Mouse (Mus musculus) Patski (cell line): Measurements from ENCODE around the gene Sh3bgr. TPM values are rescaled to one million over a fixed set of nuclear protein-coding genes. Genes with fewer than 3 reads are reported as not detected.

Experiments used
- ATAC-seq: fragments of 100-300 bp; one replicate; pipeline ENCODE4 v1.8.0; 2021
- CTCF ChIA-PET: fragments of 350-600 bp; sonication (Branson Sonifier 250); formaldehyde crosslinking; loops from one replicate; lab custom pipeline; 2022; ENCODE audit warnings: inconsistent platforms; lab: Charles Lee
- POLR2A ChIA-PET: fragments of 350-600 bp; sonication (Branson Sonifier 250); formaldehyde crosslinking; loops from one replicate; lab custom pipeline; 2022; ENCODE audit warnings: antibody characterized with exemption, inconsistent platforms; lab: Charles Lee
- DNase-seq: peaks from one replicate; pipeline ENCODE4 v3.0.0-alpha.2; 2011; ENCODE audit warnings: low read depth, low spot score
- H3K27me3 ChIP-seq: fragments of 371-371 bp; one replicate; pipeline ENCODE4 v1.5.1; 2021
- CTCF ChIP-seq: fragments of 100-300 bp; IDR thresholded peaks from one replicate; pipeline ENCODE4 v1.5.1; 2021
- in situ Hi-C: fragments of 300-500 bp; cut with MboI; formaldehyde crosslinking; loops from 3 replicates; pipeline ENCODE4 v1.11.1; 2018; ENCODE audit warnings: low pct_unique_long_range_greater_than_20kb, mixed read lengths
- polyA plus RNA-seq: library from polyadenylated mRNA; unstranded; gene quantifications from one replicate; pipeline ENCODE4 v1.2.3, GENCODE M21; 2021

Sh3bgr gene
- polyA plus RNA-seq, 1 experiment from 2014 or later, result 0.41 TPM

DNA sequence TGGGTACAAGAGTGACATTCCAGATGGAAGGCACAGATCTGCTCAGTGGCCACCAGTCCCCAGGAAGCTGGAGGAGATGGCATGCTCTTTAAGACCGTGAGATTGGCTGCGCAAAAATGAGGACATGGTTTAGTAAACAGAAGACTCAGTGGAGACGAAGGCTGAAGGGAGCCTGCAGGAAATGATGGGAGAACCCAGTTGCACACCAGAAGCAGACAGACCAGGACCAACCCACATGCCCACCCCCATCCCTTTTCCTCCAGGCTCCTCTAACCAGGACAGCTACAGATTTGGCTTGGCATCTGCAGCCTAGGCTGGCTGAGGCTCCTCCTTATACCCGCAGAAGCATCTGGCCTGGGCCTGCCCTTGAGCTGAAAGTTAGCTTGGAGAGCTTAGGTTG lies 38.9 kb upstream of the Sh3bgr start:
- POLR2A ChIA-PET, result no interaction called here
- H3K27me3 ChIP-seq, result no peaks in the 10 kb centered on the region
- ATAC-seq (no peak), DNase-seq (no peak)
- no peak for TF ChIP-seq CTCF
- in situ Hi-C loops, result no loop called here
- CTCF ChIA-PET, result interaction anchor here (1.2 to 1.8 kb wide), 2 partner anchors 10 to 30 kb away, joined by 4 to 5 read pairs; partner anchors contain the start of gene Lca5l

DNA sequence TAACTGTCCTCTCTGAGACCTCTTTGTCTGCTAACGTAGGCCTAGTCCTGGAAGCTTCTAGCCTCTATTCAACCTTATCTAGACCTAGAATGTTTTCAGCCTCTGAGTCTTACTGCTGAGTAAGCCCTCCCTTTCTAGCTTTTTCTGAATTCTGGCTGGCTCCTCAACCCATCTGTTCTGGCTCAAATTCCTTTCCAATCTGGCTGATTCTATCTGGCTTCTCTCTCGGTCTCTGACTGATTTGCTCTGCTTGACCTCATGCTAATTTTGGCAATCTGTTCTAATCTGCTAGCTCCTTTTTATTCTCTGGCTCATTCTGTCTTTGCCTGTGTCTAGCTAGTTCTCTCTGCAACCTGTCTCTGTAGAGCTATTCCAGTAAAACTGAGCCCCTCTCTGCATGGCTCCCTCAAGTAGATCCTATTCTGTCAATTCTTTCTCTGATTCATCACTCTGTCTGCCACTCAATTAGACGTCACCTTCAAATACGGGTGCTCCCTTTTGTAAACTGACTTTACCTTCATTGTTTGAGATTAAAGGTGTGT lies 34.5 kb upstream of the Sh3bgr start:
- no peak for TF ChIP-seq CTCF
- DNase-seq (no peak), ATAC-seq (no peak)
- CTCF ChIA-PET, result interaction anchor here (1.2 kb wide), 1 partner anchor 10 kb away, joined by 3 read pairs; no protein-coding TSS in a partner anchor
- POLR2A ChIA-PET, result no interaction called here
- in situ Hi-C loops, result no loop called here
- H3K27me3 ChIP-seq, result no peaks in the 10 kb centered on the region

DNA sequence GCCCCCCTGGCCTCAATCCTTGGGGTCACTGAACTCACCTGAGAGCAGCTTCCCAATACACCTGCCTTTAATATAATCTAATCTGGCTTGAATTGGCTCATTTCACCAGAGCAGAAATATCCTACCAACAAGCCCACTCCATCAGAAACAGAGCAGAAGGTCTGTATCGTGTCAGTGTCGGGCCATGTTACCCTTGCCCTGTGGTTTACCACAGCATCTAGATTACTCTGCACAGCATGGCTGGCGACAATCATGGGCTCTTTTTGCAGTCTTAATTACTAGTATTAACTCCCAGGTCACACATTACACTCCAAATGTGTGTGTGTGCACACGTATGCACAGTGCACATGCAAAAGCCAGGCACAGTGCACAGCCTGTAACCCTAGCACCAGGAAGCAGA lies 31.4 kb upstream of the Sh3bgr start:
- in situ Hi-C loops, result no loop called here
- no peak for TF ChIP-seq CTCF
- no peak for DNase-seq
- H3K27me3 ChIP-seq, result no peaks in the 10 kb centered on the region
- ATAC-seq, result no peak
- ChIA-PET POLR2A (no interaction called here), CTCF (no interaction called here)

DNA sequence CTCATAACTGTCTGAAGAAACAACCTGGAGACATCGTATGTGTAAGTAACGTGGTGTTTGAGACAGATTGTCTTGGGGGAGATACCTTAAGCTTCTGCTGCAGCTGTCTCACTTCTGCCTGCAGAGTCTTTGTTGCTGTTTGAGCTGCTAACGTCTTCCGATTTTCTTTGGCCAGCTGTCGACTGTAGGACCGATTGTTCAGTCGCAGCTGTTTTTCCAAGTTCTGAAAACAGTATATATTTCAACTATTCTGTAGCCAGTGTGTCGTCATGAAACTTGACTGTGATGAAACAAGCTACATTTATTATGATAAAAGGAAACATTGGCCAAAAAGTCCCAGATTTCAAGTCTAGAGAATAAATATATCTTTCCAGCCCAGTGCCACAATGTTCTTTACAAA lies 26.6 kb upstream of the Sh3bgr start:
- no peaks in the 10 kb centered on the region for H3K27me3 ChIP-seq
- CTCF ChIA-PET, result no interaction called here
- DNase-seq (no peak), ATAC-seq (no peak)
- in situ Hi-C loops, result no loop called here
- TF ChIP-seq CTCF, result no peak
- POLR2A ChIA-PET, result no interaction called here

DNA sequence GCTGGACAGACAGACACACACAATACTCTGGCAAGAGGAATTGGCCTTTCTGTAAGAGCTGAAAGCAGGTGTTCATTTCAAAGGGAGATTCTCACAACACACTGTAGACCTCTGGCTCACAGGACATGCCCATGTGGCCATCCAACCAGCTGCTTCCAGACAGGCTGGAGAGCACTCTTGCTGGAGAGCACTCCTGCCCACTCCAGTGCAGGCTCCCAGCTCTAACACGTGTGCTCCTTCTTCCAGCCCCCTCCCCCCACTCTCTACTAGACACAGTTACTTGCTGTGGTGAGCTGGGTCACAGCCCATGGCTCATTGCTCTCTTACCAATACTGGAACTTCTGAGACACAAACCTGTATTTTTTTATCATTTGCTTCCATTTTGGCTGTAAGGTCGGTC lies 24.9 kb upstream of the Sh3bgr start:
- POLR2A ChIA-PET, result no interaction called here
- no peaks in the 10 kb centered on the region for H3K27me3 ChIP-seq
- CTCF ChIA-PET, result interaction anchor here (1.5 kb wide), 1 partner anchor 10 kb away, joined by 3 read pairs; no protein-coding TSS in a partner anchor
- in situ Hi-C loops, result no loop called here
- ATAC-seq (no peak), DNase-seq (no peak)
- TF ChIP-seq CTCF, result no peak

DNA sequence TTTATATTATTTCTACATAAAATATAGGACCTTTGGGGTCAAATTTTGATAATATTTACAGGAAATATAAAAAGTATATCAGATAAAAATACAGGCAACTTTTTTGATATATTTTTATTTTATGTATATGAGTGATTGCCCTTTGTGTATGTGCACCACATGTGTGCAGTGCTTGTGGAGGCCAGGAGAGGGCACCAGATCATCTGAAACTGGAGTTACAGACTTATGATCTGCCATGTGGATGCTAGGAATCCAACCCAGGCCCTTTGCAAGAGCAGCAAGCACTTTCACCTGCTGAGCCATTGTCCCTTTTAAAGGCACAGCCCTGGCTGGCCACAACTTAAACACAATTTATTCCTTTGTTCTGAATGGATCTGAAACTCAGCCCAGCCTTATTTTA lies 21.1 kb upstream of the Sh3bgr start:
- CTCF ChIA-PET, result no interaction called here
- DNase-seq (no peak), ATAC-seq (no peak)
- TF ChIP-seq CTCF, result no peak
- POLR2A ChIA-PET, result no interaction called here
- no peaks in the 10 kb centered on the region for H3K27me3 ChIP-seq
- in situ Hi-C loops, result no loop called here

DNA sequence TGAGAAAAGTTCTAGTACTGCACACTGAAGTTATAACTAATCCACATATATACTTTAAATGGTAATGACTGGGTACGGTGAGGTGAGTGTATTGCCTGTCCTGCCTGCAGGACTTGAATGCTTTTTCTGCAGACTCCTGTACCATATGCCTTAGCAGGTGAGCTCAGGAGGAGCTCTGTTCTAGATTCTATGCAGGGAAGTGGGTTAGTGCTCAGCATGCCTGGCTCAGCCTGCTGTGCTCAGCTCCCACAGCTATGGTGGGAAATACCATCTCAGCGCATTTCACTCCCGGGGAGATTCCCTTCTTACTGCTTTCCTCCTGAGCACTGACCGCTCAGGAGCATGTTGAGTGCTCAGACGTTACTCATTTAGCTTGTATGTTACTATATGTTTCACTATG lies 12.6 kb upstream of the Sh3bgr start:
- TF ChIP-seq CTCF, result no peak
- ATAC-seq (no peak), DNase-seq (no peak)
- ChIA-PET POLR2A (no interaction called here), CTCF (interaction anchor here (1.1 kb wide), 1 partner anchor 86 kb away, joined by 3 read pairs; no protein-coding TSS in a partner anchor)
- in situ Hi-C loops, result no loop called here
- no peaks in the 10 kb centered on the region for H3K27me3 ChIP-seq

DNA sequence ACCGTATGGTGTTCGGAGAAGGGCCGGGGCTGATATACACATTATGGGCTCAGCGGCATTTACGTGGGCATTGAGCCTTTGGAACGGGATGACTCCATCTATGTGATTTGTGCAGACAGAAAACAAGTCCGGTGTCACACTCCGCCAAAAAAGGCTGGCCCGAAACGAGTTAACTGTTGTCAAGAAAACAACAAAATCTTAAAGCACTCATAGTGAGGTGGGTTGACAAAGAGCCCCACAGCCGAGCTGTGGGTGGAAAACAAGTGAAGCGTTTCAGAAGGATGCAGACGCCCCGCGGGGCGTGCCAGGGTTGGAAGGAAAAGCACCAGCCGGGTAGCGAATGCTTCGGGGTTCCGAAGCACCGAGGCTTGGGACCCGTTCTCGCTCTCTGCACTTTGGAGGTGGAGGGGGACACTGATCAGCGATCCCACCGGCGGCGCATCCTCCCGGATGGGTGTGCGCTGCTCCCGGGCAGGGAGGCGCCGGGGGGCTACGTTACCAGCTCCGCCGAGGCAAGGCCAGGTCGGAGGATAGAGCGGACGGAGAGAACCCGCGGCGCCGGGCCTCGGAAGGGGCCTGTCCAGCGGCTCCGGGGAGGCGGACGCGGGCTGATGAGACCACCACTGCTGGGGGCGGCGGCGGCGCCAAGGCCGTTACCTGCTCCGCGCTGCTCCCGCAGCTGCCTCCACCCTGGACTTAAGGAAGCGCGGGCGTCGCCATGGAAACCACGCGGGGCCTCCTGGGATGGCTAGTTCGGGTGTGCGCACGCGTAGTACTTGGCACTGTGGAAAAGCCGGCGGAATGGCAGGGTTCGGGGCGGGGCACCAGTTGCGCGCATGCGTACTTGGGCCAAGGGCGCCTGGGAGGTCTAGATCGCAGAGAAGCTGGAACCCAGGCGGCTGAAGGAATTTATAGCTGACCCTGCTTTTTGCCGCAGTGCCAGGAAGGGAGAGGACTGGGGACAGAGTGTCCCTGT lies 8.4 kb upstream of the Sh3bgr start, which contains the start of gene Lca5l:
TSS of gene Lca5l (minus strand) at position 741 of the 976 bp plus-strand sequence.
- peak; percentile 79 for DNase-seq
- no peaks in the 10 kb centered on the region for H3K27me3 ChIP-seq
- ChIA-PET POLR2A (interaction anchor here (0.9 to 1.2 kb wide), 2 partner anchors 14 to 47 kb away, joined by 3 to 4 read pairs; partner anchors contain the start of gene Wrb), CTCF (interaction anchor here (1.0 to 1.9 kb wide), 4 partner anchors 10 to 39 kb away, joined by 3 to 4 read pairs (median 4); no protein-coding TSS in a partner anchor)
- in situ Hi-C loops, result no loop called here
- ATAC-seq, result peak; percentile 97
- TF ChIP-seq CTCF, result no peak

DNA sequence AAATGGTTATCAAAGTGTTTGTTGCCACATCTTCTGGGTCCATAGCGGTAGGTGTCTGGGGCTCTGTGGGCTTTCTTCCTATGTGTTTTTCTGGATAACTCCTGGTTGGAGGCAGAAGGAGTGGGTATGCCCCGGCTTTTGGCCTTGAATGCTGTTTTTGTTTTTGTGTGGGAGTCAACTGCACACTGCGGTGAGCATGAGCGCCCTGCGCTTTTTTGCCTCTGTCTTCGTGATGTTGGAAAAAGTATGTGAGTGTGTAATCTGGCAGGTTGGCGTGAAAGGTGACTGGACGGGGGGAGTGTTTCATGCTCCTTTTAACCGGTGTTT lies 415 bp downstream of the Sh3bgr start:
- H3K27me3 ChIP-seq, result no peaks in the 10 kb centered on the region
- DNase-seq, result no peak
- ChIA-PET POLR2A (no interaction called here), CTCF (no interaction called here)
- in situ Hi-C loops, result no loop called here
- no peak for ATAC-seq
- no peak for TF ChIP-seq CTCF

DNA sequence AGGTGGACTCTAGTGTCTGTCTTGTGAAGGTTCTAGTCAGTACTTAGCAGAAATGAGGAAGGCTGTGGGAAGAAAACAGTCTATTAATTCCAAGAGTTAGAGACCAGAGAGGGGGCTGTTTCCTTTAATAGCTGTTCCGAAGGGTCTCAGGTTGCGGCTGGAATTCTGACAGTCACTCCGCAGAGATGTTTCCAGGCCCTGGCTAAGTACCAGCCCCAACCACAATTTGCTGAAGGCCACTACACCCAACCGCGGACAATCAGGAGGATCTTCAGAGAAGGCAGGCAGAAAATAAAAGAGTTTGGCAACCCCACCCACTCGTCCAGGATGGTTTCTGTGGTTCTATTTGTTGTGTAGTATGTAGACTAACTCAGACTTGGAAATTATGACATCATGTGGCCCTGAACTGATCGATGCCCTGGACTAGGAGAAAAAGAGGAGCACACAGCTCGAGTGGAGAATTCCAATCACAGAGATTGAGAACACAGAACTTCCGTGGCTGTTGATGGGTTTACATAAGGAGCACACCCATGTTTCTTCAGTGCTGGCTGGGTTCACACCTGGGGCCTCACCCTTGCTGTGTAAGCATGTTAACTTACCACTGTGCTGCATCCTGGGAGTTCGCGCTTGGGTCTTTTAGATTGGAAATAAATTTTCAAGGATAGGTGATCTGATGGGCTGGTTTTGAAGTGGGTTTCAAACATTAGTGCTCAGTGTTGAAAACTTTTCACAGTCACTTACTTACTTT lies 1.4 kb downstream of the Sh3bgr start:
- ATAC-seq (no peak), DNase-seq (no peak)
- no peak for TF ChIP-seq CTCF
- in situ Hi-C loops, result no loop called here
- CTCF ChIA-PET, result no interaction called here
- POLR2A ChIA-PET, result no interaction called here
- no peaks in the 10 kb centered on the region for H3K27me3 ChIP-seq
